ENCODE assay signal across 9 mouse cellular contexts in genomic region chr3:131105940-131106401, GRCm38 (mm10). TPM values are rescaled to one million over a fixed set of nuclear protein-coding genes. Genes with fewer than 3 reads are reported as not detected.
DNase-seq lines count a peak whose midpoint lies in the region; ATAC-seq and TF ChIP-seq lines count a peak whose summit lies in the region.
"Had no signal": no experiment of that assay in that cellular context is flagged by ENCODE, and none has a peak within 500 bp of the region (broad histone marks: within the 10 kb centered on the region; RNA-seq: fewer than 3 reads in every experiment).

No protein-coding gene starts in this region.

- TF ChIP-seq POLR2A in kidney, adult 2 months (IDR thresholded peaks at IDR 0.05; ENCODE audit: low read depth, low read length) = no peak
- no peak for TF ChIP-seq POLR2A in small intestine, adult 2 months (IDR thresholded peaks at IDR 0.05; ENCODE audit: low read depth, low read length)

- H3K36me3 ChIP-seq in kidney, adult 2 months (ENCODE audit: control insufficient read depth, insufficient read depth, low read length) = no peaks in the 10 kb centered on the region
- H3K36me3 ChIP-seq in forebrain, embryonic 12.5 days (replicated peaks) = no peaks in the 10 kb centered on the region
- H3K36me3 ChIP-seq in intestine, embryonic 14.5 days (ENCODE audit: control insufficient read depth, insufficient read depth, low read length) = no peaks in the 10 kb centered on the region
- H3K36me3 ChIP-seq in small intestine, adult 2 months (ENCODE audit: control insufficient read depth, insufficient read depth, low read length) = no peaks in the 10 kb centered on the region

- no peak for TF ChIP-seq CTCF in kidney, adult 2 months (conservative IDR thresholded peaks at IDR 0.05; ENCODE audit: insufficient read depth, insufficient read length, low read depth, low read length)
- no peak for TF ChIP-seq CTCF in small intestine, adult 2 months (IDR thresholded peaks at IDR 0.05; ENCODE audit: extremely low read depth, insufficient read length, insufficient replicate concordance, low read depth, low read length)

- no peaks in the 10 kb centered on the region for H3K9me3 ChIP-seq in forebrain, embryonic 12.5 days
- no peaks in the 10 kb centered on the region for H3K9me3 ChIP-seq in intestine, embryonic 14.5 days (ENCODE audit: control insufficient read depth, low read length)

- H3K27ac ChIP-seq in kidney, adult 2 months (ENCODE audit: insufficient read depth, low read depth, low read length) = no peak overlapping the region
- H3K27ac ChIP-seq in forebrain, embryonic 12.5 days = peak overlapping the region; percentile 56; the same call in 1 of the 2 replicates
- H3K27ac ChIP-seq in intestine, embryonic 14.5 days (ENCODE audit: low read depth) = no peak overlapping the region
- H3K27ac ChIP-seq in small intestine, adult 2 months (ENCODE audit: insufficient read depth, low read depth, low read length) = no peak overlapping the region

- 1% methylated on average over 36 of the region's 36 CpGs for WGBS in kidney, adult 2 months
- 0% methylated on average over 36 of the region's 36 CpGs for WGBS in forebrain, embryonic 12.5 days
- WGBS in intestine, embryonic 14.5 days = under 1% methylated on average over 36 of the region's 36 CpGs
- under 1% methylated on average over 36 of the region's 36 CpGs for WGBS in small intestine, adult 2 months

- peak overlapping the region; percentile 56; the same call in 1 of the 2 replicates for H3K9ac ChIP-seq in forebrain, embryonic 12.5 days
- no peak overlapping the region for H3K9ac ChIP-seq in intestine, embryonic 14.5 days (ENCODE audit: low read length)

- H3K4me2 ChIP-seq in forebrain, embryonic 12.5 days = peak overlapping the region; percentile 75
- H3K4me2 ChIP-seq in intestine, embryonic 14.5 days (ENCODE audit: low read length) = peak overlapping the region; percentile 63

- peak overlapping the region; percentile 30 for H3K4me3 ChIP-seq in kidney, adult 2 months (ENCODE audit: insufficient read depth, low read depth, low read length)
- H3K4me3 ChIP-seq in forebrain, embryonic 12.5 days (replicated peaks) = peak overlapping the region; percentile 41
- peak overlapping the region; percentile 33 for H3K4me3 ChIP-seq in intestine, embryonic 14.5 days (ENCODE audit: low read depth, low read length)
- peak overlapping the region; percentile 42 for H3K4me3 ChIP-seq in small intestine, adult 2 months (ENCODE audit: low read depth, low read length)

- no peak for DNase-seq in kidney, adult 2 months
- DNase-seq in kidney, postnatal 25 days = no peak
- DNase-seq in adrenal gland, adult (ENCODE audit: inconsistent age in 2 of 2, low spot score in 1 of 2) = peak; percentile 85 to 93
- DNase-seq in intestine, embryonic 14.5 days (ENCODE audit: low spot score) = peak; percentile 70
- DNase-seq in lung, postnatal 10 days = peak; percentile 71
- no peak for DNase-seq in gastrocnemius, postnatal 14 days

- peak; percentile 54 for ATAC-seq in forebrain, embryonic 12.5 days (ENCODE audit: low FRiP score)
- no peak; the same call in 1 of the 2 replicates for ATAC-seq in intestine, embryonic 14.5 days (replicated peaks; ENCODE audit: low FRiP score, low TSS enrichment, low read depth)
- ATAC-seq: Patski had no signal

- intact Hi-C loops in gastrocnemius, postnatal 14 days (cut with DNase I; ENCODE audit: low total_unique reads) = no loop called here

- H3K4me1 ChIP-seq in kidney, adult 2 months (ENCODE audit: control insufficient read depth, insufficient read depth, low read length) = no peaks in the 10 kb centered on the region
- peaks cover 56% of the 10 kb centered on the region for H3K4me1 ChIP-seq in forebrain, embryonic 12.5 days
- peaks cover 10% of the 10 kb centered on the region for H3K4me1 ChIP-seq in intestine, embryonic 14.5 days (replicated peaks; ENCODE audit: control insufficient read depth, insufficient read depth, low read length)
- H3K4me1 ChIP-seq in small intestine, adult 2 months (ENCODE audit: control insufficient read depth, insufficient read depth, insufficient read length, low read length) = peaks cover 11% of the 10 kb centered on the region

- H3K27me3 ChIP-seq in kidney, adult 2 months (replicated peaks; ENCODE audit: control insufficient read depth, insufficient read depth, low read length) = peaks cover 13% of the 10 kb centered on the region
- peaks cover 61% of the 10 kb centered on the region for H3K27me3 ChIP-seq in forebrain, embryonic 12.5 days
- peaks cover 83% of the 10 kb centered on the region for H3K27me3 ChIP-seq in intestine, embryonic 14.5 days (replicated peaks; ENCODE audit: control insufficient read depth, insufficient read depth, low read length)
- H3K27me3 ChIP-seq in small intestine, adult 2 months (ENCODE audit: control insufficient read depth, insufficient read depth, low read length) = peaks cover 54% of the 10 kb centered on the region

RNA-seq across cellular contexts. Expression of gene Lef1, which starts 4.3 kb away (rescaled TPM):
- polyA plus RNA-seq in kidney, adult 2 months (2012; rRNA removed) = 2.3 and 8.4 TPM in 2 replicates
- polyA plus RNA-seq in forebrain, embryonic 12.5 days (2016; fragmentation: Nextera tagmentation; extraction: Ambion mirVana) = 48.5 and 55.1 TPM in 2 replicates
- polyA plus RNA-seq in intestine, embryonic 14.5 days (2014; fragmentation: Nextera tagmentation; extraction: Ambion mirVana) = 0.69 and 0.71 TPM in 2 replicates
- polyA plus RNA-seq in small intestine, adult 2 months (2012; rRNA removed) = 1.1 and 1.9 TPM in 2 replicates
- total RNA-seq in gastrocnemius, postnatal 14 days (2021) = under 1 TPM; 0.16 to 0.41 TPM

Comparison
In these comparisons a context has a peak if more than half of its experiments do, and no peak if none do; other contexts are left out.
1. DNase-seq: peak in adrenal gland, adult (2 of 2), intestine, embryonic 14.5 days (single experiment) and lung, postnatal 10 days (single experiment); none in kidney, adult 2 months (single experiment), kidney, postnatal 25 days (0 of 2) and gastrocnemius, postnatal 14 days (single experiment).
2. Peak in every context shown above with its lines, with median percentiles within 50 percentile points of each other: H3K4me3 ChIP-seq.